Mouse (Mus musculus): ENCODE measurements around the gene Cdhr3.

DNA sequence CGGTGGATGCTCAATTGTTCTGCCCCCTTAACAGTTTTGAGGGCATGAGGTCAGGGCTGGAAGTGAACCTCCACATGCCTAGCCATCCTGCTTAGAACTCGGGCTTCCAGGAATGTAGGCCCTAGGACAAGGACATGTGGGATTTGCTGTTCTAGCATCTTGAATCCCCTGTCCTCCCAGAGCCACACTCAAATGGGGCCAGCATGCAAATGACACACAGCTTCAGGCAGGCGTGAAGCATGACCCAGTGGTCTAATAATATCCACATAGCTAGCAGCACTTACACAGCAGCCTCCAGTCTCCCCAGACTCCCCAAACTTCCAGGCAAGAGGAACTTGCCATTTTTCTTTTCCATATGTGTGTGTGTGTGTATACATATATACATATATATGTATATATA, 3.3 kb upstream of the Cdhr3 start:
- TF ChIP-seq CTCF (IDR thresholded peaks at IDR 0.05; ENCODE audit: insufficient read depth, low read depth, low read length): no peak
- TF ChIP-seq POLR2A (IDR thresholded peaks at IDR 0.05; ENCODE audit: insufficient read depth, low read depth, low read length): no peak

Measured in olfactory bulb, adult 2 months (tissue).